Comparison of ENCODE assay signal across 16 mouse cellular contexts in genomic region chr10:115169410-115169809, GRCm38 (mm10). TPM values are rescaled to one million over a fixed set of nuclear protein-coding genes. Genes with fewer than 3 reads are reported as not detected.
DNase-seq lines count a peak whose midpoint lies in the region; ATAC-seq and TF ChIP-seq lines count a peak whose summit lies in the region.
"Had no signal": no experiment of that assay in that cellular context is flagged by ENCODE, and none has a peak within 500 bp of the region (broad histone marks: within the 10 kb centered on the region; RNA-seq: fewer than 3 reads in every experiment).

No protein-coding gene starts in this region.

- H3K4me3 ChIP-seq in intestine, embryonic 14.5 days (ENCODE audit: low read depth, low read length): no peak overlapping the region
- H3K4me3 ChIP-seq in intestine, postnatal 0 days (ENCODE audit: low read depth, low read length): no peak overlapping the region
- no peak overlapping the region for H3K4me3 ChIP-seq in intestine, embryonic 16.5 days (ENCODE audit: low read length)
- no peak overlapping the region for H3K4me3 ChIP-seq in neural tube, embryonic 12.5 days
- H3K4me3 ChIP-seq in cerebellum, adult 2 months (replicated peaks; ENCODE audit: insufficient read depth, low read depth, low read length): no peak overlapping the region
- H3K4me3 ChIP-seq: erythroblast, embryonic 14.5 days; kidney, embryonic 15.5 days; liver, embryonic 12.5 days had no signal

- H3K27ac ChIP-seq in intestine, embryonic 14.5 days (ENCODE audit: low read depth): no peak overlapping the region
- no peak overlapping the region for H3K27ac ChIP-seq in intestine, postnatal 0 days (ENCODE audit: low read depth, low read length)
- H3K27ac ChIP-seq in intestine, embryonic 16.5 days (ENCODE audit: low read length): no peak overlapping the region
- H3K27ac ChIP-seq in neural tube, embryonic 12.5 days: no peak overlapping the region
- no peak overlapping the region for H3K27ac ChIP-seq in cerebellum, adult 2 months (ENCODE audit: insufficient read depth, low read length)
- H3K27ac ChIP-seq: kidney, embryonic 15.5 days; liver, embryonic 12.5 days had no signal

- no peaks in the 10 kb centered on the region for H3K36me3 ChIP-seq in intestine, embryonic 14.5 days (ENCODE audit: control insufficient read depth, insufficient read depth, low read length)
- no peaks in the 10 kb centered on the region for H3K36me3 ChIP-seq in intestine, postnatal 0 days (ENCODE audit: control insufficient read depth, insufficient read depth)
- H3K36me3 ChIP-seq in intestine, embryonic 16.5 days (ENCODE audit: control insufficient read depth, insufficient read depth, low read length): no peaks in the 10 kb centered on the region
- H3K36me3 ChIP-seq in neural tube, embryonic 12.5 days: no peaks in the 10 kb centered on the region
- H3K36me3 ChIP-seq: kidney, embryonic 15.5 days; liver, embryonic 12.5 days had no signal

- DNase-seq in intestine, embryonic 14.5 days (ENCODE audit: low spot score): no peak
- DNase-seq in embryo, embryonic 9.5 days (ENCODE audit: extremely low spot score): peak; percentile 20
- no peak for DNase-seq in thymus, postnatal 10 days (ENCODE audit: low spot score in 2 of 2)
- no peak for DNase-seq in cerebellum, adult 2 months
- DNase-seq in cerebellum, adult 11-12 months: no peak
- DNase-seq: adrenal gland, postnatal 36 days; B cell, adult 2 months; lung, postnatal 10 days; right cerebral cortex, postnatal 25 days; thymus, adult 18-20 months had no signal

- WGBS in intestine, embryonic 14.5 days: 33% methylated on average over 9 of the region's 9 CpGs
- WGBS in intestine, postnatal 0 days: 26% methylated on average over 9 of the region's 9 CpGs
- WGBS in intestine, embryonic 16.5 days: 35% methylated on average over 9 of the region's 9 CpGs
- 13% methylated on average over 9 of the region's 9 CpGs for whole genome bisulfite sequencing in neural tube, embryonic 12.5 days
- WGBS in cerebellum, adult 2 months: 61% methylated on average over 9 of the region's 9 CpGs

- no peak overlapping the region for H3K4me2 ChIP-seq in intestine, embryonic 14.5 days (ENCODE audit: low read length)
- no peak overlapping the region for H3K4me2 ChIP-seq in intestine, postnatal 0 days (replicated peaks; ENCODE audit: low read depth)
- no peak overlapping the region for H3K4me2 ChIP-seq in intestine, embryonic 16.5 days (ENCODE audit: low read depth, low read length)
- peak overlapping the region; percentile 14; the same call in 1 of the 2 replicates for H3K4me2 ChIP-seq in neural tube, embryonic 12.5 days (replicated peaks)
- H3K4me2 ChIP-seq: kidney, embryonic 15.5 days; liver, embryonic 12.5 days had no signal

- TF ChIP-seq POLR2A in cerebellum, adult 2 months (IDR thresholded peaks at IDR 0.05; ENCODE audit: borderline replicate concordance, insufficient read depth, low read length): no peak

- no peaks in the 10 kb centered on the region for H3K9me3 ChIP-seq in intestine, embryonic 14.5 days (ENCODE audit: control insufficient read depth, low read length)
- no peaks in the 10 kb centered on the region for H3K9me3 ChIP-seq in intestine, postnatal 0 days (ENCODE audit: control insufficient read depth)
- no peaks in the 10 kb centered on the region for H3K9me3 ChIP-seq in intestine, embryonic 16.5 days (ENCODE audit: control insufficient read depth, low read length)
- no peaks in the 10 kb centered on the region for H3K9me3 ChIP-seq in neural tube, embryonic 12.5 days
- H3K9me3 ChIP-seq: kidney, embryonic 15.5 days; liver, embryonic 12.5 days had no signal

- no peaks in the 10 kb centered on the region for H3K4me1 ChIP-seq in intestine, embryonic 14.5 days (replicated peaks; ENCODE audit: control insufficient read depth, insufficient read depth, low read length)
- no peaks in the 10 kb centered on the region for H3K4me1 ChIP-seq in intestine, postnatal 0 days (replicated peaks; ENCODE audit: control insufficient read depth, insufficient read depth, low read length)
- H3K4me1 ChIP-seq in intestine, embryonic 16.5 days (ENCODE audit: control insufficient read depth, insufficient read depth, low read length): no peaks in the 10 kb centered on the region
- H3K4me1 ChIP-seq in neural tube, embryonic 12.5 days: peaks cover 6% of the 10 kb centered on the region; the same call in 1 of the 2 replicates
- no peaks in the 10 kb centered on the region for H3K4me1 ChIP-seq in cerebellum, adult 2 months (ENCODE audit: control insufficient read depth, insufficient read depth, low read length)
- H3K4me1 ChIP-seq: kidney, embryonic 15.5 days; liver, embryonic 12.5 days had no signal

- no peak overlapping the region for H3K9ac ChIP-seq in intestine, embryonic 14.5 days (ENCODE audit: low read length)
- no peak overlapping the region for H3K9ac ChIP-seq in intestine, postnatal 0 days (ENCODE audit: low read depth, low read length)
- H3K9ac ChIP-seq in intestine, embryonic 16.5 days (ENCODE audit: low read depth, low read length): no peak overlapping the region
- H3K9ac ChIP-seq in neural tube, embryonic 12.5 days: no peak overlapping the region
- H3K9ac ChIP-seq: kidney, embryonic 15.5 days; liver, embryonic 12.5 days had no signal

- ATAC-seq in intestine, embryonic 14.5 days (replicated peaks; ENCODE audit: low FRiP score, low TSS enrichment, low read depth): peak; percentile 59
- ATAC-seq in intestine, postnatal 0 days: no peak
- peak; percentile 76 for ATAC-seq in intestine, embryonic 16.5 days
- ATAC-seq in neural tube, embryonic 12.5 days (ENCODE audit: low FRiP score, low read depth): peak; percentile 38; the same call in 1 of the 2 replicates
- ATAC-seq: liver, embryonic 12.5 days had no signal

- no peak for TF ChIP-seq CTCF in intestine, postnatal 0 days (IDR thresholded peaks at IDR 0.05; ENCODE audit: low read depth)
- TF ChIP-seq CTCF in cerebellum, adult 2 months (IDR thresholded peaks at IDR 0.05; ENCODE audit: borderline replicate concordance, insufficient read depth, low read depth, low read length): no peak

- 0 out of 2 replicates have a peak, but pooled peaks cover under 1% of the 10 kb centered on the region for H3K27me3 ChIP-seq in intestine, embryonic 14.5 days (replicated peaks; ENCODE audit: control insufficient read depth, insufficient read depth, low read length)
- no peaks in the 10 kb centered on the region for H3K27me3 ChIP-seq in intestine, postnatal 0 days (replicated peaks; ENCODE audit: control insufficient read depth, insufficient read depth, low read length)
- 0 out of 2 replicates have a peak, but pooled peaks cover 1% of the 10 kb centered on the region for H3K27me3 ChIP-seq in intestine, embryonic 16.5 days (replicated peaks; ENCODE audit: control insufficient read depth, insufficient read depth, low read length)
- H3K27me3 ChIP-seq in neural tube, embryonic 12.5 days (replicated peaks): no peaks in the 10 kb centered on the region
- no peaks in the 10 kb centered on the region for H3K27me3 ChIP-seq in cerebellum, adult 2 months (ENCODE audit: control insufficient read depth, insufficient read depth, low read length)
- H3K27me3 ChIP-seq: kidney, embryonic 15.5 days had no signal

RNA-seq across cellular contexts. Expression of gene Tph2, which starts 15.4 kb away (rescaled TPM):
- polyA plus RNA-seq in intestine, embryonic 14.5 days (2014; fragmentation: Nextera tagmentation; extraction: Ambion mirVana): not detected in 2 replicates
- polyA plus RNA-seq in intestine, postnatal 0 days (2015; fragmentation: Nextera tagmentation; extraction: Ambion mirVana): not detected in 2 replicates
- polyA plus RNA-seq in intestine, embryonic 16.5 days (2015; fragmentation: Nextera tagmentation; extraction: Ambion mirVana): not detected in 2 replicates
- 0.20 and 0.22 TPM in 2 replicates for polyA plus RNA-seq in neural tube, embryonic 12.5 days (2016; fragmentation: Nextera tagmentation; extraction: Ambion mirVana)
- polyA plus RNA-seq in cerebellum, adult 2 months (2012; rRNA removed): 6.7 and 6.9 TPM in 2 replicates
- polyA plus RNA-seq: erythroblast, embryonic 14.5 days; kidney, embryonic 15.5 days; liver, embryonic 12.5 days had no signal
